Mouse (Mus musculus): ENCODE measurements around the gene Tnfaip3. TPM values are rescaled to one million over a fixed set of nuclear protein-coding genes. Genes with fewer than 3 reads are reported as not detected.

Tnfaip3 gene
- polyA plus RNA-seq, 1 experiment: 9.9 TPM

GRCm38 (mm10) chr10:18985516-18985915 is 29.9 kb downstream of the Tnfaip3 start:
- DNase-seq (ENCODE audit: low read depth, low spot score): no peak
- WGBS: 91% methylated on average over 3 of the region's 3 CpGs

- WGBS: 67% methylated on average over 6 of the region's 6 CpGs
- DNase-seq (ENCODE audit: low read depth, low spot score): no peak
Observed at GRCm38 (mm10) chr10:18983514-18983913, 31.9 kb downstream of the Tnfaip3 start.

DNA sequence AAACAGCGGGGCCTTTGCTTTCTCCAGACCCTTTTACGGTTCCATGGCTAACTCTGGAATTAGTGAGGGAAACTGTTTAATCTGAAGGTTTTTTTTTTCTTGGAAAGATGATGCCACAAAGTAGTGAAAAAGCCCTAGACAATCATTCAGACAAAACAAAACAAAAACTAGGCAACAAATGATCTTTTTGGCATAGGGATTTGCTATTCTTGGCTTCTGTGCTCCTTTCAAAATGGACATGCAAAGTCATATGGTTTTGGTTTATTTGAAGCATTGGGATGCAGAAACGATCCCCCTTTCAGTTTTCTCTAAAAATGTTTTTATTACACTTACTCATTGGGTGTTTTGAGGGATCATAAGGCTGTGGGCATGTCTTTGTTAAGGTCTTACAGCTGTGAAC is 41.0 kb downstream of the Tnfaip3 start:
- WGBS: 68% methylated on average over 3 of the region's 3 CpGs

DNA sequence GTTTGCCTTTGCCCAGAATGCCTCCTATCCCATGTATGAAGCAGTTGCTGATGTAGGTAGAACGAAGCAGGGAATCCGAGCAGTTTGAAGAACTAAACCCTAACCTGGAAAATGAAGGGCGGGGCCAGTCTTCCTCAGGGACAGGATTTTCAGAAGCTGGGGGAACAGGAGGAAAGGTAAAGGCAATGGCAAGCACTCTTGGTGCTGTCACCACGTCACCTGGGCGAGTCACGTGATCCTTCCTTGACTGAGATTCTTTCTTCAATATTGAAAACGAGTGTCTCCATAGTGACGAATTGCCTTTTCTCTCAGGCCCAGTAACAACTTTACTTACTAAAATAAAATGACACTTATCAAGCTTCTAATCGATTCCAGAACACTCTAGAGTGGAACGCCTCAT is 48.6 kb downstream of the Tnfaip3 start:
- 77% methylated on average over 10 of the region's 10 CpGs for WGBS
- DNase-seq (ENCODE audit: low read depth, low spot score): no peak

More for the DNA sequence above, 41.0 kb downstream of the Tnfaip3 start:
- no peak for DNase-seq (ENCODE audit: low read depth, low spot score)

- DNase-seq (ENCODE audit: low read depth, low spot score): no peak
- WGBS: 93% methylated on average over 4 of the region's 4 CpGs
Observed at GRCm38 (mm10) chr10:18965601-18966000, 49.9 kb downstream of the Tnfaip3 start.

GRCm38 (mm10) chr10:18964856-18965255 is 50.6 kb downstream of the Tnfaip3 start:
- DNase-seq (ENCODE audit: low read depth, low spot score): no peak
- 68% methylated on average over 7 of the region's 7 CpGs for WGBS

GRCm38 (mm10) chr10:18959777-18960492 is 55.5 kb downstream of the Tnfaip3 start:
- 71% methylated on average over 14 of the region's 14 CpGs for WGBS
- no peak for DNase-seq (ENCODE audit: low read depth, low spot score)

DNA sequence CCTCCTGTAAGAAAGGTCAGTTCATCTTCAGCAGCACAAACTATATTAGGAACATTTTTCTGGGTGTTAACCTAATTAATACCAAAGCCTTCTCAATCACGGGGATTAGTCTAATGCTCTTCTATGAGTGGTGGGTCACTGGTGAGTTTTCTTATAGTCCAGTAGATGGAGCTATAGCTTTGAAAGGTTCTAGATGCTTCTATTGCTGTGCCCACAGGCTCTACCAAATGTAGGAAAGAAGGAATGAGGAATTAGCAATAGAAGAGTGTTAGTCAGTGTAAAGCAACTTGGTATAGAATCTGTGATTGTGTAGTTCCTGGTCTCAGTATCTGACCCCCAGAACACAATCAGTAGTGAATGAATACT is 61.8 kb downstream of the Tnfaip3 start:
- WGBS: 2% methylated on average over 1 of the region's 1 CpGs
- DNase-seq (ENCODE audit: low read depth, low spot score): no peak

GRCm38 (mm10) chr10:18953011-18953705 is 62.3 kb downstream of the Tnfaip3 start:
- DNase-seq (ENCODE audit: low read depth, low spot score): no peak

Other genes starting within 250 kb of the Tnfaip3 start
- gene Gm4922, start 228.9 kb downstream of the Tnfaip3 start, polyA plus RNA-seq (2012; rRNA removed): not detected in 2 replicates
- 145 and 190 TPM in 2 replicates for gene Perp, start 170.6 kb downstream of the Tnfaip3 start, polyA plus RNA-seq (2012; rRNA removed)

All from large intestine, adult 2 months (tissue).